Mouse (Mus musculus) midbrain, embryonic 11.5 days (tissue): ENCODE data around the gene Card6. TPM values are rescaled to one million over a fixed set of nuclear protein-coding genes. Genes with fewer than 3 reads are reported as not detected.

Experiments used
- ATAC-seq: fragments of 200-750 bp; cut with Nextera tagmentation; 2 replicates; pipeline ENCODE4 v1.8.0; 2017; ENCODE audit warnings: moderate TSS enrichment, moderate library complexity; ENCODE audit not compliant: low FRiP score
- DNase-seq: peaks from one replicate; pipeline ENCODE4 v3.0.0; 2015; ENCODE audit warnings: low spot score; ENCODE audit errors: missing footprints
- H3K27ac ChIP-seq: fragments of 300-500 bp; sonication (generic); 2 replicates; pipeline ENCODE4 v1.5.1; 2014; ENCODE audit warnings: low read depth, low read length
- H3K27me3 ChIP-seq: fragments of 300-500 bp; sonication (generic); 2 replicates; pipeline ENCODE4 v1.6.1; 2014; ENCODE audit warnings: mild to moderate bottlenecking, low read length, moderate library complexity, mixed read lengths; ENCODE audit not compliant: control insufficient read depth, insufficient read depth
- H3K36me3 ChIP-seq: fragments of 300-500 bp; sonication (generic); 2 replicates; pipeline ENCODE4 v1.6.1; 2014; ENCODE audit warnings: mild to moderate bottlenecking, low read length, moderate library complexity, mixed read lengths; ENCODE audit not compliant: control insufficient read depth, insufficient read depth
- H3K4me1 ChIP-seq: fragments of 300-500 bp; sonication (generic); 2 replicates; pipeline ENCODE4 v1.6.1; 2014; ENCODE audit warnings: low read length; ENCODE audit not compliant: control insufficient read depth, insufficient read depth
- H3K4me2 ChIP-seq: fragments of 300-500 bp; sonication (generic); 2 replicates; pipeline ENCODE4 v1.6.1; 2014; ENCODE audit warnings: mild to moderate bottlenecking, moderate library complexity
- H3K4me3 ChIP-seq: fragments of 300-500 bp; sonication (generic); 2 replicates; pipeline ENCODE4 v1.5.1; 2014; ENCODE audit warnings: low read depth, low read length
- H3K9ac ChIP-seq: fragments of 300-500 bp; sonication (generic); 2 replicates; pipeline ENCODE4 v1.6.1; 2014; ENCODE audit warnings: low read length
- H3K9me3 ChIP-seq: fragments of 300-500 bp; sonication (generic); 2 replicates; pipeline ENCODE4 v1.6.1; 2016; ENCODE audit warnings: low read length; ENCODE audit not compliant: control insufficient read depth
- WGBS: fragments of 180-500 bp; shearing (Covaris S2); extraction: QIAGEN DNeasy Blood & Tissue Kit; methylation state at CpG from one replicate; pipeline ENCODE4 v1.1.7; 2014; 5-methylcytosine and 5-hydroxymethylcytosine counted together
- polyA plus RNA-seq: library from polyadenylated mRNA; unstranded; fragments of >200 nt; fragmentation: Nextera tagmentation; extraction: Ambion mirVana; gene quantifications from 2 replicates; pipeline ENCODE4 v1.2.1, GENCODE M21; 2014

The Card6 gene
- 0.63 and 1.5 TPM in 2 replicates for polyA plus RNA-seq

GRCm38 (mm10) chr15:5107686-5108654 lies at the start of gene Card6:
Gene Card6 (minus strand): TSS chr15:5108539.
- Histone ChIP-seq H3K9me3 (no peaks in the 10 kb centered on the region), H3K36me3 (no peaks in the 10 kb centered on the region), H3K4me3 (no peak within 1 kb of the TSS), H3K4me2 (no peak within 1 kb of the TSS), H3K27me3 (no peaks in the 10 kb centered on the region), H3K9ac (no peak within 1 kb of the TSS), H3K4me1 (no peaks in the 10 kb centered on the region), H3K27ac (no peak within 1 kb of the TSS)
- 77% methylated on average over 21 of the region's 21 CpGs for WGBS
- ATAC-seq (no peak), DNase-seq (no peak)

- Histone ChIP-seq H3K4me2 (no peak overlapping the region), H3K36me3 (no peaks in the 10 kb centered on the region), H3K27me3 (no peaks in the 10 kb centered on the region), H3K9ac (no peak overlapping the region), H3K4me1 (no peaks in the 10 kb centered on the region), H3K9me3 (no peaks in the 10 kb centered on the region), H3K4me3 (no peak overlapping the region), H3K27ac (no peak overlapping the region)
- 94% methylated on average over 1 of the region's 1 CpGs for WGBS
- DNase-seq = peak; percentile 17
- ATAC-seq = no peak
Measured at GRCm38 (mm10) chr15:5157386-5157785, 49.0 kb upstream of the Card6 start.

- no peaks in the 10 kb centered on the region for H3K9me3 ChIP-seq
- WGBS = 94% methylated on average over 4 of the region's 4 CpGs
- ATAC-seq = no peak
- H3K27me3 ChIP-seq = no peaks in the 10 kb centered on the region
- no peaks in the 10 kb centered on the region for H3K36me3 ChIP-seq
- no peak overlapping the region for H3K27ac ChIP-seq
- H3K4me1 ChIP-seq = no peaks in the 10 kb centered on the region
- no peak overlapping the region for H3K4me2 ChIP-seq
- no peak overlapping the region for H3K4me3 ChIP-seq
- DNase-seq = peak; percentile 2
- H3K9ac ChIP-seq = no peak overlapping the region
Measured at GRCm38 (mm10) chr15:5156355-5156754, 48.0 kb upstream of the Card6 start.

DNA sequence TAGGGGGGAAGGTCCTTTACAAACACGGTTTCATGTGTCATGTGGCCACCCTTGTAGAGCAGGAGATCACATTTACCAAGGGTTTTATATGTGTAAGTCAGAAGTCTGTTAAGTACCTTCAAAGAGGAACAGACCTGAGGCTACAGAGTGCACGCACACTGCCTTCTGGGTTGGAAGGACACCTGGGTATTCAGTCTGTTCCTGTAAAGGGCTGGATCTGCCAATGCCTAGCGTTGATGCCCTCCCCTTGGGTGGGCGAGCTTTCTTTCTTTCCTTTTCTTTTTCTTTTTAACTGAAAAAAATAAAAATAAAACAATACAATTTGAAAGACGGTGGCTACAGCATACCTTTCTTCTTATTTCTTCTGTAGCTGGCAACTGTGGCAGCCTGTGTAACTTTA lies 46.8 kb upstream of the Card6 start:
- H3K4me3 ChIP-seq = no peak overlapping the region
- H3K36me3 ChIP-seq = no peaks in the 10 kb centered on the region
- peak; percentile 65 for DNase-seq
- 84% methylated on average over 5 of the region's 5 CpGs for WGBS
- H3K27ac ChIP-seq = no peak overlapping the region
- no peaks in the 10 kb centered on the region for H3K4me1 ChIP-seq
- no peak for ATAC-seq
- no peak overlapping the region for H3K9ac ChIP-seq
- H3K9me3 ChIP-seq = no peaks in the 10 kb centered on the region
- H3K27me3 ChIP-seq = no peaks in the 10 kb centered on the region
- H3K4me2 ChIP-seq = no peak overlapping the region

GRCm38 (mm10) chr15:5154621-5155020 lies 46.3 kb upstream of the Card6 start:
- no peak for DNase-seq
- H3K4me3 ChIP-seq = no peak overlapping the region
- WGBS = 90% methylated on average over 9 of the region's 9 CpGs
- no peaks in the 10 kb centered on the region for H3K9me3 ChIP-seq
- H3K4me1 ChIP-seq = no peaks in the 10 kb centered on the region
- H3K36me3 ChIP-seq = no peaks in the 10 kb centered on the region
- no peak overlapping the region for H3K27ac ChIP-seq
- H3K27me3 ChIP-seq = no peaks in the 10 kb centered on the region
- H3K4me2 ChIP-seq = no peak overlapping the region
- H3K9ac ChIP-seq = no peak overlapping the region
- no peak for ATAC-seq

DNA sequence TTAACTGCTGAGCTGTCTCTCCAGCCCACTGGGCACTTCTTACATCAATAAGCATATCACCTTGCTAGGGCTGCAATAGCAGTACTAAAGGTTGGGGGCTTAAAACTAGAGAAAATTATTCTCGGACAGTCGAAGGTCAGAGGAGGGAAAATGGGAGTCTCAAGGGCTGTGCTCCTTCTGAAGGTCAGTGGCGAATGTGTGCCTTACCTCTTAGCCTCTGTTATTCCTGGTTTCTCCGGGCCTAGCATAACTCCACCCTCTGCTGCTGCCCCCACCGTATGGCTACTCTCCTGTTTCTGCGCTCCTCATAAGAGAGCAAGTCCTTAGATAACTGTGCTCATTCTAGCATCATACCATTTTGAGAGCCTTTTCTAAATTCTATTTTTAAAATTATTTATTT lies 43.8 kb upstream of the Card6 start:
- H3K4me3 ChIP-seq = no peak overlapping the region
- H3K27me3 ChIP-seq = no peaks in the 10 kb centered on the region
- no peak overlapping the region for H3K4me2 ChIP-seq
- DNase-seq = no peak
- no peak for ATAC-seq
- H3K9me3 ChIP-seq = no peaks in the 10 kb centered on the region
- no peaks in the 10 kb centered on the region for H3K4me1 ChIP-seq
- no peak overlapping the region for H3K27ac ChIP-seq
- H3K9ac ChIP-seq = no peak overlapping the region
- WGBS = 95% methylated on average over 6 of the region's 6 CpGs
- no peaks in the 10 kb centered on the region for H3K36me3 ChIP-seq

DNA sequence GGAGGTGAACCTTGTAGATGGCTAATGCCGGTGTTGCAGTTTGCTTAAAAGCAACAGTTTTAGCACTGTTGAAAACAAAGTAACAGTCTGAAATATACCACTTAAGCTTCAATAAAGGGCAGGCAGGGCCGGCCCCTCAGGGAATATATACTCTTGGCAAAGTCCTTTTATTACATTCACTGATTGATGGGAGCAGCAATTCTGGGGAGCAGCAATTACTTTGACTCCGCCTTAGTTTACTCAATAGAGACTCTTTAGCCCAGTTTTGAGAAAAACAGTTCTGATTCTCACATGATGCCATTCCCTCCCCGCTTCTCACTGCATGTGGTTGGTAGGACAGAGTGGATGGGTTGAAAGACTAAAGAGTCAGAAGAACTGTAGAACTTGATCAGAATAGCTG lies 40.8 kb upstream of the Card6 start:
- Histone ChIP-seq H3K36me3 (no peaks in the 10 kb centered on the region), H3K27ac (no peak overlapping the region), H3K9me3 (no peaks in the 10 kb centered on the region), H3K4me3 (no peak overlapping the region), H3K4me2 (no peak overlapping the region), H3K27me3 (no peaks in the 10 kb centered on the region), H3K4me1 (peaks cover 9% of the 10 kb centered on the region), H3K9ac (no peak overlapping the region)
- WGBS = 92% methylated on average over 4 of the region's 4 CpGs
- ATAC-seq = no peak
- DNase-seq = no peak

GRCm38 (mm10) chr15:5145196-5145945 lies 37.0 kb upstream of the Card6 start:
- Histone ChIP-seq H3K4me3 (peak overlapping the region; percentile 85), H3K9me3 (no peaks in the 10 kb centered on the region), H3K4me1 (peaks cover 9% of the 10 kb centered on the region), H3K27me3 (no peaks in the 10 kb centered on the region), H3K4me2 (peak overlapping the region; percentile 67), H3K27ac (no peak overlapping the region), H3K36me3 (no peaks in the 10 kb centered on the region), H3K9ac (peak overlapping the region; percentile 36; the same call in 1 of the 2 replicates)
- DNase-seq = no peak
- ATAC-seq = no peak
- 46% methylated on average over 9 of the region's 9 CpGs for WGBS
